Comparison of ENCODE assay signal across 8 mouse cellular contexts in genomic region chr3:94902747-94903146, GRCm38 (mm10). TPM values are rescaled to one million over a fixed set of nuclear protein-coding genes. Genes with fewer than 3 reads are reported as not detected.
DNase-seq lines count a peak whose midpoint lies in the region; ATAC-seq and TF ChIP-seq lines count a peak whose summit lies in the region.

No protein-coding gene starts in this region.

- H3K4me2 ChIP-seq in lung, postnatal 0 days (replicated peaks; ENCODE audit: low read depth, low read length): no peak overlapping the region

- no peak for TF ChIP-seq EP300 in lung, postnatal 0 days (IDR thresholded peaks at IDR 0.05)

- H3K4me3 ChIP-seq in cerebellum, adult 2 months (replicated peaks; ENCODE audit: insufficient read depth, low read depth, low read length): no peak overlapping the region
- H3K4me3 ChIP-seq in E14TG2a.4 (replicated peaks; ENCODE audit: low read length): no peak overlapping the region
- no peak overlapping the region for H3K4me3 ChIP-seq in lung, postnatal 0 days (ENCODE audit: low read depth, low read length)

- H3K9ac ChIP-seq in lung, postnatal 0 days (replicated peaks; ENCODE audit: low read depth): no peak overlapping the region

- H3K27ac ChIP-seq in cerebellum, adult 2 months (ENCODE audit: insufficient read depth, low read length): no peak overlapping the region
- no peak overlapping the region for H3K27ac ChIP-seq in lung, postnatal 0 days (ENCODE audit: low read length)

- no peaks in the 10 kb centered on the region for H3K9me3 ChIP-seq in E14TG2a.4 (ENCODE audit: low read length)
- H3K9me3 ChIP-seq in lung, postnatal 0 days (ENCODE audit: low read length): no peaks in the 10 kb centered on the region

- H3K27me3 ChIP-seq in cerebellum, adult 2 months (ENCODE audit: control insufficient read depth, insufficient read depth, low read length): no peaks in the 10 kb centered on the region
- H3K27me3 ChIP-seq in E14TG2a.4 (ENCODE audit: insufficient read depth, low read length): 0 out of 2 replicates have a peak, but pooled peaks cover 2% of the 10 kb centered on the region
- no peaks in the 10 kb centered on the region for H3K27me3 ChIP-seq in lung, postnatal 0 days (replicated peaks; ENCODE audit: insufficient read depth, low read length)

- 21% methylated on average over 7 of the region's 7 CpGs for WGBS in cerebellum, adult 2 months
- WGBS in lung, postnatal 0 days: 9% methylated on average over 7 of the region's 7 CpGs

- H3K4me1 ChIP-seq in cerebellum, adult 2 months (ENCODE audit: control insufficient read depth, insufficient read depth, low read length): no peaks in the 10 kb centered on the region; the same call in 1 of the 2 replicates
- no peaks in the 10 kb centered on the region for H3K4me1 ChIP-seq in E14TG2a.4 (replicated peaks; ENCODE audit: low read depth, low read length)
- no peaks in the 10 kb centered on the region for H3K4me1 ChIP-seq in lung, postnatal 0 days (ENCODE audit: insufficient read depth, low read depth, low read length)

- peak; percentile 46 to 49 for DNase-seq in cerebellum, adult 2 months
- no peak for DNase-seq in cerebellum, adult 9-11 months
- DNase-seq in cerebellum, adult 8-10 months: peak; percentile 56
- peak; percentile 55 for DNase-seq in heart, adult 8-10 months (ENCODE audit: low spot score)
- DNase-seq in kidney, postnatal 4 days: peak; percentile 79 to 80
- peak; percentile 87 for DNase-seq in lung, postnatal 0 days (ENCODE audit: low spot score)
- DNase-seq in right cerebral cortex, postnatal 10 days (ENCODE audit: low spot score in 2 of 2): peak; percentile 67 to 79

- no peaks in the 10 kb centered on the region for H3K36me3 ChIP-seq in E14TG2a.4 (ENCODE audit: insufficient read depth, low read length)
- H3K36me3 ChIP-seq in lung, postnatal 0 days (ENCODE audit: insufficient read depth, low read length): no peaks in the 10 kb centered on the region

- TF ChIP-seq POLR2A in cerebellum, adult 2 months (IDR thresholded peaks at IDR 0.05; ENCODE audit: borderline replicate concordance, insufficient read depth, low read length): no peak

- ATAC-seq in lung, postnatal 0 days: peak; percentile 48

- peak; percentile 55; the same call in 1 of the 2 replicates for TF ChIP-seq CTCF in cerebellum, adult 2 months (IDR thresholded peaks at IDR 0.05; ENCODE audit: borderline replicate concordance, insufficient read depth, low read depth, low read length)
- TF ChIP-seq CTCF in E14TG2a.4 (conservative IDR thresholded peaks at IDR 0.05; ENCODE audit: low read length): peak; percentile 52
- TF ChIP-seq CTCF in lung, postnatal 0 days (IDR thresholded peaks at IDR 0.05): peak; percentile 81

RNA-seq across cellular contexts. Expression of gene Psmb4, which starts 16.0 kb away (rescaled TPM):
- 298 and 301 TPM in 2 replicates for polyA plus RNA-seq in cerebellum, adult 2 months (2012; rRNA removed)
- total RNA-seq in heart, adult 8-10 months (2022): 100 to 1,000 TPM; 186 to 247 (median 204) TPM
- polyA plus RNA-seq in lung, postnatal 0 days (2015; fragmentation: Nextera tagmentation; extraction: Ambion mirVana): 234 and 249 TPM in 2 replicates

RNA-seq across cellular contexts. Expression of gene Selenbp1, which starts 30.1 kb away (rescaled TPM):
- 12.5 and 15.4 TPM in 2 replicates for polyA plus RNA-seq in cerebellum, adult 2 months (2012; rRNA removed)
- total RNA-seq in heart, adult 8-10 months (2022): 100 to 1,000 TPM; 118 to 153 (median 121) TPM
- 1,021 and 1,046 TPM in 2 replicates for polyA plus RNA-seq in lung, postnatal 0 days (2015; fragmentation: Nextera tagmentation; extraction: Ambion mirVana)

RNA-seq across cellular contexts. Expression of gene Rfx5, which starts 51.1 kb away (rescaled TPM):
- polyA plus RNA-seq in cerebellum, adult 2 months (2012; rRNA removed): 30.1 and 36.1 TPM in 2 replicates
- total RNA-seq in heart, adult 8-10 months (2022): 10 to 100 TPM in 2 of 4 experiments, 1 to 10 TPM in 2; 5.8 to 14.5 (median 8.7) TPM
- polyA plus RNA-seq in lung, postnatal 0 days (2015; fragmentation: Nextera tagmentation; extraction: Ambion mirVana): 3.3 and 3.5 TPM in 2 replicates

Comparison
In these comparisons a context has a peak if more than half of its experiments do, and no peak if none do; other contexts are left out.
1. RNA of gene Selenbp1, which starts 30.1 kb away (polyA plus RNA-seq): 1,021 to 1,046 TPM in lung, postnatal 0 days; 12.5 to 15.4 TPM in cerebellum, adult 2 months; every median in the first group is over 10 times any median in the second.
2. Peak in every context shown above with its lines, with median percentiles within 50 percentile points of each other: CTCF ChIP-seq.